Mouse (Mus musculus) heart, postnatal 0 days (tissue): Measurements from ENCODE around the gene Grin2d. TPM values are rescaled to one million over a fixed set of nuclear protein-coding genes. Genes with fewer than 3 reads are reported as not detected.

ENCODE experiments used
- ATAC-seq: fragments of 200-750 bp; cut with Nextera tagmentation; 2 replicates; pipeline ENCODE4 v1.8.0; 2017; ENCODE audit warnings: low read depth, moderate number of reproducible peaks, moderate library complexity; ENCODE audit not compliant: insufficient read depth
- DNase-seq: peaks from one replicate; pipeline ENCODE4 v3.0.0-alpha.2; 2016; ENCODE audit warnings: low spot score
- H3K27ac ChIP-seq: fragments of 300-500 bp; sonication (generic); 2 replicates; pipeline ENCODE4 v1.5.1; 2014; ENCODE audit warnings: low read depth, mild to moderate bottlenecking
- H3K27me3 ChIP-seq: fragments of 300-500 bp; sonication (generic); 2 replicates; pipeline ENCODE4 v1.6.1; 2014; ENCODE audit warnings: low read length, mixed read lengths; ENCODE audit not compliant: control insufficient read depth, insufficient read depth
- H3K36me3 ChIP-seq: fragments of 300-500 bp; sonication (generic); replicated peaks from 2 replicates; pipeline ENCODE4 v1.6.1; 2014; ENCODE audit warnings: low read length, mixed read lengths; ENCODE audit not compliant: control insufficient read depth, insufficient read depth
- H3K4me1 ChIP-seq: fragments of 300-500 bp; sonication (generic); 2 replicates; pipeline ENCODE4 v1.6.1; 2014; ENCODE audit warnings: antibody characterized with exemption; ENCODE audit not compliant: control insufficient read depth, insufficient read depth
- H3K4me2 ChIP-seq: fragments of 300-500 bp; sonication (generic); 2 replicates; pipeline ENCODE4 v1.6.1; 2014; ENCODE audit warnings: low read depth, mild to moderate bottlenecking, low read length, moderate library complexity
- H3K4me3 ChIP-seq: fragments of 300-500 bp; sonication (generic); 2 replicates; pipeline ENCODE4 v1.5.1; 2014; ENCODE audit warnings: low read depth, low read length
- H3K9ac ChIP-seq: fragments of 300-500 bp; sonication (generic); replicated peaks from 2 replicates; pipeline ENCODE4 v1.6.1; 2014; ENCODE audit warnings: low read depth, low read length, mixed read lengths
- H3K9me3 ChIP-seq: fragments of 300-500 bp; sonication (generic); replicated peaks from 2 replicates; pipeline ENCODE4 v1.6.1; 2016; ENCODE audit warnings: low read length; ENCODE audit not compliant: control insufficient read depth
- CTCF ChIP-seq: IDR thresholded peaks from 2 replicates; pipeline ENCODE4 v1.5.1; 2016; ENCODE audit warnings: antibody characterized with exemption, control low read depth, low read depth
- EP300 ChIP-seq: IDR thresholded peaks from 2 replicates; pipeline ENCODE4 v1.6.1; 2016; ENCODE audit warnings: antibody characterized with exemption, low read depth
- WGBS: fragments of 180-500 bp; shearing (Covaris S2); extraction: QIAGEN DNeasy Blood & Tissue Kit; methylation state at CpG from one replicate; pipeline ENCODE4 v1.1.7; 2014; 5-methylcytosine and 5-hydroxymethylcytosine counted together
- polyA plus RNA-seq: library from polyadenylated mRNA; unstranded; fragments of >200 nt; fragmentation: Nextera tagmentation; extraction: Ambion mirVana; gene quantifications from 2 replicates; pipeline ENCODE4 v1.2.1, GENCODE M21; 2015
- total RNA-seq: library from RNA; depleted of rRNA; stranded (reverse); fragments of >200 nt; gene quantifications from 2 replicates; pipeline ENCODE4 v1.2.3, GENCODE M21; 2014; ENCODE audit warnings: low replicate concordance

Gene Grin2d
- total and polyA plus RNA-seq, 2 experiments from 2014 or later, result 0.12 to 3.1 TPM

- ATAC-seq, result no peak
- WGBS, result 25% methylated on average over 9 of the region's 9 CpGs
- peaks cover 6% of the 10 kb centered on the region; the same call in 1 of the 2 replicates for H3K4me1 ChIP-seq
These were observed 43.1 kb upstream of the Grin2d start, which contains the start of gene Emp3 for GRCm38 (mm10) chr7:45921242-45921621. Gene Emp3, minus strand, starts transcription at chr7:45921404.

GRCm38 (mm10) chr7:45920583-45921241 is 42.5 kb upstream of the Grin2d start:
- ATAC-seq (no peak), DNase-seq (no peak)
- Histone ChIP-seq H3K4me2 (peak overlapping the region; percentile 60), H3K27ac (peak overlapping the region; percentile 76), H3K9ac (peak overlapping the region; percentile 57), H3K36me3 (0 out of 2 replicates have a peak, but pooled peaks cover 3% of the 10 kb centered on the region), H3K4me1 (peaks cover 6% of the 10 kb centered on the region; the same call in 1 of the 2 replicates), H3K27me3 (no peaks in the 10 kb centered on the region), H3K9me3 (no peaks in the 10 kb centered on the region), H3K4me3 (peak overlapping the region; percentile 50)
- WGBS, result 26% methylated on average over 9 of the region's 9 CpGs
- TF ChIP-seq CTCF, result no peak
- TF ChIP-seq EP300, result no peak

More at GRCm38 (mm10) chr7:45921242-45921621, 43.1 kb upstream of the Grin2d start, which contains the start of gene Emp3:
- H3K27me3 ChIP-seq, result no peaks in the 10 kb centered on the region
- peak within 1 kb of the TSS; percentile 50 for H3K4me3 ChIP-seq
- TF ChIP-seq CTCF, result no peak
- no peak for TF ChIP-seq EP300
- peak within 1 kb of the TSS; percentile 57 for H3K9ac ChIP-seq
- DNase-seq, result peak; percentile 48
- H3K36me3 ChIP-seq, result 0 out of 2 replicates have a peak, but pooled peaks cover 3% of the 10 kb centered on the region
- H3K27ac ChIP-seq, result peak within 1 kb of the TSS; percentile 90
- H3K4me2 ChIP-seq, result peak within 1 kb of the TSS; percentile 60
- H3K9me3 ChIP-seq, result no peaks in the 10 kb centered on the region

GRCm38 (mm10) chr7:45919761-45920160 is 41.6 kb upstream of the Grin2d start:
- Histone ChIP-seq H3K36me3 (0 out of 2 replicates have a peak, but pooled peaks cover 3% of the 10 kb centered on the region), H3K4me2 (peak overlapping the region; percentile 60), H3K4me1 (peaks cover 6% of the 10 kb centered on the region; the same call in 1 of the 2 replicates), H3K9me3 (no peaks in the 10 kb centered on the region), H3K4me3 (peak overlapping the region; percentile 50; the same call in 1 of the 2 replicates), H3K27me3 (no peaks in the 10 kb centered on the region), H3K27ac (peak overlapping the region; percentile 76; the same call in 1 of the 2 replicates), H3K9ac (peak overlapping the region; percentile 57; the same call in 1 of the 2 replicates)
- WGBS, result 60% methylated on average over 4 of the region's 4 CpGs
- TF ChIP-seq CTCF, result no peak
- TF ChIP-seq EP300, result no peak
- DNase-seq (no peak), ATAC-seq (no peak)

GRCm38 (mm10) chr7:45919083-45919671 is 41.0 kb upstream of the Grin2d start:
- peaks cover 6% of the 10 kb centered on the region; the same call in 1 of the 2 replicates for H3K4me1 ChIP-seq

GRCm38 (mm10) chr7:45917926-45918325 is 39.7 kb upstream of the Grin2d start:
- Histone ChIP-seq H3K9me3 (no peaks in the 10 kb centered on the region), H3K27ac (no peak overlapping the region), H3K27me3 (no peaks in the 10 kb centered on the region), H3K9ac (no peak overlapping the region), H3K36me3 (peaks cover 7% of the 10 kb centered on the region; the same call in 1 of the 2 replicates), H3K4me2 (no peak overlapping the region), H3K4me3 (no peak overlapping the region), H3K4me1 (peaks cover 6% of the 10 kb centered on the region; the same call in 1 of the 2 replicates)
- ATAC-seq (no peak), DNase-seq (no peak)
- TF ChIP-seq EP300, result no peak
- no peak for TF ChIP-seq CTCF
- WGBS, result 85% methylated on average over 15 of the region's 15 CpGs

More at GRCm38 (mm10) chr7:45919083-45919671, 41.0 kb upstream of the Grin2d start:
- Histone ChIP-seq H3K9me3 (no peaks in the 10 kb centered on the region), H3K27ac (no peak overlapping the region), H3K36me3 (0 out of 2 replicates have a peak, but pooled peaks cover 3% of the 10 kb centered on the region), H3K9ac (no peak overlapping the region), H3K27me3 (no peaks in the 10 kb centered on the region), H3K4me3 (no peak overlapping the region), H3K4me2 (no peak overlapping the region; the same call in 1 of the 2 replicates)
- ATAC-seq, result no peak
- WGBS, result 64% methylated on average over 14 of the region's 14 CpGs
- TF ChIP-seq CTCF, result 0 out of 2 replicates have a peak, but pooled peaks have one; percentile 11
- TF ChIP-seq EP300, result no peak
- no peak for DNase-seq
